Mouse (Mus musculus) right cerebral cortex, adult 2 months (tissue): ENCODE results near the gene Akr1b7.
"Not testable (repeated sequence)": the region's sequence is repeated elsewhere in the genome, so short reads cannot be mapped to it uniquely, and the experiment has no call there.

Source experiments
- DNase-seq, 2 experiments: peaks; one replicate each; pipeline ENCODE4 v3.0.0; 2021 to 2022; ENCODE audit warnings: low spot score in 2 of 2

Akr1b7 gene

DNA sequence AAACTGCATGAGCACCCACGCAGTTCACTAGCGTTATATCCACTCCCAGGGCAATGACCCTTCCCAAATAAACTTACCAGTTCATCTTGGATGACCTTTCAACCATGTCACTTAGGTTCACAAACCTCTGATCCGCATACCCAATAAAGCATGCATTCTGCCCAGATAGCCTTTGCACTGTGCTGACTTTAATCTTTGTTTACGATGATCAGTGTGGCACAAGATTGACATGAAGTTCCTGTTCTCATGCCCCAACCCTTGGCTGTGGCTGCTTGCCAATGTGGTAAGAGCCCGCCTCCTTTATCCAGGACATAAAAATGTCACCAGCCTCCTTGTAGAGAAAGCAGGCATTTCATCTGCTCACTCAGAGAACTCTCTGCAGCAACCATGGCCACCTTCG is at the start of gene Akr1b7:
Gene Akr1b7 (plus strand): TSS at position 312 of the 400 bp plus-strand sequence.
- DNase-seq, result no peak

DNA sequence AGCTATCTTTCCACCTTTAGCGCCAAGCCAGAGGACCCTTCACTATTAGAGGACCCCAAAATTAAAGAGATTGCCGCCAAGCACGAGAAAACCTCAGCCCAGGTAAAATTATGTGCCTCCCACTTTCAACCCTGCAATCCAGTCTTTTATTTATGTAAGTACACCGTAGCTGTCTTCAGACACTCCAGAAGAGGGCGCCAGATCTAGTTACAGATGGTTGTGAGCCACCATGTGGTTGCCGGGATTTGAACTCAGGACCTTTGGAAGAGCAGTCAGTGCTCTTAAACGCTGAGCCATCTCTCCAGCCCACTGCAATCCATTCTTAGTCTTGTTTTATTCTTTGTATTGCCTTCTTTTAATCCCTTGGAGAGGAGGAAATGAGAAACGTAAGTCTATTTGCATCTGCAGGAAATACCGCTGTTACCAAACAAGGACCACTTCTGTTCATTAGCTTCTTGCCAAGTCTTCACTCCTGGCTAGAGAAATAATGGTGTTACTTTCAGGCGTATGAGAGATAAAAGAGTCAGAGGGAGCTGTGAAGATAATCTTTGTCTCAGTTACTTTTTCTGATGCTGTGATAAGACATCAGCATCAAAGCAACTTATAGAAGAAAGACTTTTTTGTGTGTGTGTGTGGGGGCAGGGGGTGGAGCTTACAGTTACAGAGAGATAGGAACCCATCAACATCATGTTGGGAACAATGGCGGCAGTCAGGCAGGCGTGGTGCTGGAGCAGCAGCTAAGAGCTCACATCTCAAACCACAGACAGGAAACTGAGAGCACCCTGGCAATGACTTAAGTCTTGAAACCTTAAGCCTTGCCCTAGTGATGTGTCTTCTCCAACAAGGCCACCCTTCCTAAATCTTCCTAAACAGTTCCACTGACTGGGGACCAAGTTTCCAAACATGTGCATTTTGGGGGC is 47.7 kb upstream of the Akr1b7 start:
- DNase-seq, result no peak

DNA sequence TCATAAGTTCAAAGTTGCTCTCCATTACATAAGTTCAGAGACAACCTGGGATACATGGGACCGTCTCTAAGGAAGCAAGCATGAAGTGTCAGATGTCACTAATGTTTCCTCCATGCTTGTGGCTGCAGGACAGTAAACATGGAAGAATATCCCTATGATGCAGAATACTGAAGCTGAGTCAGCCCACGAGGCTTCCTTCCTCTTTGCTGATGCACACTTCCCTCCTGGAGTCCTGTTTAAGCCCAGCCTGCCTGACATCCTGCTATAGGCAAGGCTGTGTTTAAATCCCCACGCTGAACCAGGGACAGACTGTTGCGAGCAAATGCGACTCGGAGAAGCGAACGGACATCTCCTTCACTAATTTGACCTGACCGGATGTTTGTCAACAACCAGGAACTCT is 44.1 kb upstream of the Akr1b7 start:
- no peak for DNase-seq

DNA sequence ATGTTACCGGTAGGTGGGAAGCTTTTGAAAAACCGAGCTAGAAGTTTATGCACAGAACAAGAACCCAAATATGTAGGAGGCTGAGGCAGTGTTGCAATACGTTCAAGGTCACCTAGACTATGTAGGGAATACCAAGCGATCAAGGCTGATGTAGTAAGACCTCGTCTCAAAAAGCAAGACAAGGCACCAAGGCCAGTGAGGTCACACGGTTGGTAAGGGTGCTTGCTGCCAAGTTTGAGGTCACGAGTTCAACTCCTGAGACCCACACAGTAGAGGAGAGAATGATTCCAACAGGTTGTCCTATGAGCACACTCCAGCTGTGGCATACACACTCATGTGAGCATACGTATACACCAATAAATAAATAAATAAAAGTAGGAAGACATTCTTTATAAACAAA is 42.1 kb upstream of the Akr1b7 start:
- no peak for DNase-seq

DNA sequence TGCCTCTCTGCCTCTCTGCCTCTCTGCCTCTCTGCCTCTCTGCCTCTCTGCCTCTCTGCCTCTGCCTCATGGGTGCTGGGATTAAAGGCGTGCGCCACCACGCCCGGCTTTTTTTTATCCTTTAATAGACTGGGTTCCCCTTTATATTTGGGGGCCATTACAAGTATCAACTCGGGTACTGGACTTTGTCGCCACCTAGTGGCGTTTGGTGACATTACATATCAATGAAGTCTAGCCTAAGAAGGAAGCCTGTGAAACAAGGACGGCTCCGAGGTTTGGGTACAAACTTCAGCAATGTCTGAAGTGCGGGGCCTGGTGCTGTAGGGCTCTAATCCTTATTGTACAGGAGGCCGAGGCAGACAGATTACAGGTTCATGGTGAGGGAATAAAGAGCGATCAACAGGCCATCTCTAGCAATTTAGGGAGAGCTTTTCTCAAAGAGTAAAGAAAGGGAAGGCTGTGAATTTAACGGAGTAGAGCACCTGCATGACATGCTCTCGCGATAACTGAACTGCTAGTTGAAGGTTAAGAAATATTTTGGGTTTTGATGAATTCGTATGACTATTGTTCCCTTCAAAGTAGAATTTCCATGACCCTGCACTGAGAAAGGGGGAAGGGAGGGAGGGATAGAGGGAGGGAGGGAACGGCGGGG is 40.3 kb upstream of the Akr1b7 start:
- DNase-seq, result peak; percentile 88 to 89

DNA sequence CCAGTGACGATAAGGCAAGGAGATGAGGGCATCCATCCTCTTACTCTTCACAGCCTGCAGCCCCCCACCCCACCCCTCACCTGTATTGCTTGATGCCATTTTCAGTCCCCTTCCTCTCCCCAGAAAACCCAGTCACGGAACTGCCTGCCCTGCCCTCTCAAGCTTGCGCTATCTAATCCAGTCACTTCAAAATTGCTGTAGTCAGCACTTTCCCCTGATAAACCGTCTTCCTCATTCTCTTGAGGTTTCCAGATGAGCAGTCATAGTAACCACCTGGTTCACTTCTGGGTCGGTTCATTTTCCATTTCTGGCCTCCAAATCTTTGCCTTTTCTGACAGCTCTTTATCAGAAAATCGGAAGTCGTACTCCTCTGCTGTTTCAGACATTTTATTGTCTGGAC is 38.3 kb upstream of the Akr1b7 start:
- DNase-seq, result no peak

DNA sequence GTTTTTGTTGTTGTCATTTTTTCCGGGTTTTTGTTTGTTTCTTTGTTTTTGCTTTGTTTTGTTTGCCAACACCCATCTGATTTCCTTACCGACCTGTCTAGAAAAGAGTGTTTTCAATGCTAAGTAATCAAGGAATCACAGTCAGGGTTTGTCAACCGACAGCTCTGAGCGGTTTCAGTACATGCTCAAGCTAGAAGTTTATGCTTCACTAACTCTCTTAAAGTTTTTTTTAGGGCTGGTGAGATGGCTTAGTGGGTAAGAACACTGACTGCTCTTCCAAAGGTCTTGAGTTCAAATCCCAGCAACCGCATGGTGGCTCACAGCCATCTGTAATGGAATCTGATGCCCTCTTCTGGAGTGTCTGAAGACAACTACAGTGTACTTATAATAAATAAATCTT is 36.2 kb upstream of the Akr1b7 start:
- DNase-seq, result not testable (repeated sequence)

DNA sequence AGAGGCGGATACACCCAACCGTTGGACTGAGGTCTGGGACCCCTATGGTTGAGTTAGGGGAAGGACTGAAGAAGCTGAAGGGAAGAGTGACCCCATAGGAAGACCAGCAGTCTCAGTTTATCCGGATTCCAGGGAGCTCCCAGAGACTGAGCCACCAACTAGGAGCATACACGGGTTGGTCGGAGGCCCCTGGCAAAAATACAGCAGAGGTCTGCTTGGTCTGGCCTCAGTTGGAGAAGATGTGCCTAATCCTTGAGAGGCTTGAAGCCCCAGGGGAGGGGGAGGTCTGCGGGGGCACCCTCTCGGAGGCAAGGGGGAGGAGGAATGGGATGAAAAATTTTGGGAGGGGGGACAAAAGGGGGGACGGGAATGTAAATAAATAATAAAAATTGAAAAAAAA is 28.7 kb upstream of the Akr1b7 start:
- no peak for DNase-seq

DNA sequence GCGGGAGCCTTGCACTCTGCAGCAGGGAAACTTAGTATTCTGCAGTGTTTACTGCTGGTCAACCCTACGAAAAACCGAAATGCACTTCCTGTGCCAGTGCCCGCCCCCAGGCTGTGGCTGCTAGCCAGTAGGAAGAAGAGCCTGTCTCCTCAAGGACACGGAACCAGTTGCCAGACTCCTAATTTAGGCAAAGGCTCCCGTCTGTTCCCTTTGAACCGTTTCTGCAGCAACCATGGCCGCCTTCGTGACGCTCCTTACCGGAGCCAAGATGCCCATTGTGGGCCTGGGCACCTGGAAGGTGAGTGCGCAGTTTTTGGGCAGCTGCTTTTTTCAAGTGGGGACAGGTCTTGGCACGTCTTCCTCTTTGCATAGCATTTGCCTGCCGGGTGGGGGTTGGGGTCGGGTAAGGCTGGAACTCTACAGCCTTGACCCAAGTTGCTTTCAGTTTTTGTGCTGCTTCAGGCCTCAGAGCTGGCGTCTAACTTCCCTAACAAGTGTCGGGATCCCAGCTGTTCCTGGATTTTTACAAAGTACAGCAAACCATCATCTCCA is 27.9 kb upstream of the Akr1b7 start, which contains the start of gene Akr1b10:
Gene Akr1b10 (plus strand): TSS at position 109 of the 552 bp plus-strand sequence.
- DNase-seq, result peak; percentile 75 to 87

DNA sequence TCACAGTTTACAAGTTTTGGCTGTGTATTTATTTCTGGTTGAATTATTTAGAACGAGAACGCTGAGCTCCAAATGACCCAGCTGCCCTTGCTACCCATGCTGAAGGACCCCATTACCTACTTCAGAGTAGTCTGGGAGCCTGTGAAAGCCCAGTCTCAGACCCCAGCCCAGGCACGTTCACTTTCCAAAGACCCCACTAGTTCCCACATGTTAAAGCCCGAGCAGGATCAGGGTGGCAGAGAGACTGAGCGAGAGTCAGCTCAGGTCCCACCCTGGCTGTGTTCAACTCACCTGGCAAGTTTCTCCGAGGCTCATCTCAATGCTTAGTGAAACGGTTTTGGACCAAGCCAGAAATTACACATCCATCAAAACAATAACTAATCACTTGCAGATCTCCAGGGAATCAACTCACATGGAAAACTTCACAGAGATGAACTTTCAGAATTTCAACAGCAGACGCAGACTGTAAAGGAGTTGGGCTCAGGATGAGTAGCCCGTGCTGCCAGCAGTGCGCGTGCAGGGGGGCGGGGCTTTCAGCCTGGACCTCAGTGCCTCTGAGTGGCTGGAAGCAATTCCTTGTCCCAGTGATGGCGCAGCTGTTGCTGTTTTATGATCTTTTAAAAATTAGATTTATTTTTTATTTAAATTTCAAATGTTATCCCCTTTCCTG is 27.3 kb upstream of the Akr1b7 start:
- DNase-seq, result peak in 1 of 2 experiments; percentile 13

DNA sequence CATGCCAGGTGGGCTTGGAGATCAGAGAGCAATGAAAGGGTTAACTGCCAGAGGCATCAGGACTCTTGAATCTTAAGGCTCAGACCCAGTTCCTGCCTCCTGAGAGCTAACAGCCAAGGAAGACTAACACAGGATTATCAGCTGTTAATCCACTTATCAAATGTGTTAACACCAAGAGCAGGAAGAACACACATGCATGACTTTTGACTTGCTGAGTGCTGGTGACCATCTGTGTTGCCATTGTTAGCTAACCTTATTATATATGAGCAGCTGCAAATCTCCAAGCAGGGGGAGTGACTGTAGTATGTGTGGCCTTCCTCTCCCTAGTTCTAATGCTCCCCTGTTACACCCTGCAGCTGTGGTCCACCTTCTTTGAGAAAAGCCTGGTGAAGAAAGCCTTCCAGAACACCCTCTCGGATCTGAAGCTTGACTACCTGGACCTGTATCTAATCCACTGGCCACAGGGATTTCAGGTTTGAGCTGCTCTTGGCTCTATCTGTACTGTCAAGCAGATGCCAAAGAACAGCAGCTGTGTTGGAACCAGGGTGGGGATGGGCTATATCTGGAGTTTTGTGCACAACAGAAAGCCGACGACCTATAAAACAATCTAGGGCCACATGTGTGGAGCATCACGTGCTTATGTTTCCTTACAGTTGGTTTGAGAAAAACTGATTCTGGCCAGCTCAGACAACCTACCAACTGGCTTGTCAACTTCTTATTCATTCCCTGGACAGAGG is 23.5 kb upstream of the Akr1b7 start:
- DNase-seq, result no peak

DNA sequence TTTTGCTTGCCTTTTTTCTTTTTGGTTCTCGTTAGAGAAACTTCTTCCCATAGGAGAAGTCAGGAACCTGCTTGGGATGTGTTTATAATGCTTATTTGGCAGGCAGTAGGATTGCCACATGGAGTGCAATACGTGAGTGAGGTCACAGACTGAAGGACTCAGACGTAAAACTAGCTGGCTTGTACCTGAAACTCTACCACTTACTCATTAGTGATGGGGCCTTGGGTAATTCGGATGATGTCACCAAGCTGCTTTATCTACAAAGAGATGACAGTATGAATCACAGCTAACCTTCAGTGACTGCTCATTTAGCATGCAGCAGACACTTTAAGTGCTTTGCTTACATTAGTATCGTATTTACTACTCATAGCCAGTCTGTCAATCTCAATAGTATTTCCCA is 16.2 kb upstream of the Akr1b7 start:
- DNase-seq, result no peak

DNA sequence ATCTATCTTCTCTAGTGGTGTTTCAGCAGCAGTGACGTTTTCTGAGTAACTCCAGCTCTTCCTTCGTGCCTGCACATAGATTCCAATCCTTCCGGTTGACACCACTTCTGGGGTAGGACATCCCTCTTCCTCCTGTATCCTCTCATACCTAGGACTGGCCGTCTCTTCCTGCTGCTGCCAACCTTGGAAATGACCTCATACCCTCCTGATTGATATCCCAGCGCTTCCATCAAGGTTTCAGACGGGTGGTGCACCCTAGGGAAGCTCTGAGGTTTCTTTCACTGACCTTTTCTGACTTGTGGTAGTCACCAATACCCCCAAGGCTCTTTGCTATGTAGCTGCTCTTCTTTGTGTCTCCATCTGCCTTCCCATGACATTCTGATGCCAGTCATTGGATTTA is 13.7 kb upstream of the Akr1b7 start:
- no peak for DNase-seq

DNA sequence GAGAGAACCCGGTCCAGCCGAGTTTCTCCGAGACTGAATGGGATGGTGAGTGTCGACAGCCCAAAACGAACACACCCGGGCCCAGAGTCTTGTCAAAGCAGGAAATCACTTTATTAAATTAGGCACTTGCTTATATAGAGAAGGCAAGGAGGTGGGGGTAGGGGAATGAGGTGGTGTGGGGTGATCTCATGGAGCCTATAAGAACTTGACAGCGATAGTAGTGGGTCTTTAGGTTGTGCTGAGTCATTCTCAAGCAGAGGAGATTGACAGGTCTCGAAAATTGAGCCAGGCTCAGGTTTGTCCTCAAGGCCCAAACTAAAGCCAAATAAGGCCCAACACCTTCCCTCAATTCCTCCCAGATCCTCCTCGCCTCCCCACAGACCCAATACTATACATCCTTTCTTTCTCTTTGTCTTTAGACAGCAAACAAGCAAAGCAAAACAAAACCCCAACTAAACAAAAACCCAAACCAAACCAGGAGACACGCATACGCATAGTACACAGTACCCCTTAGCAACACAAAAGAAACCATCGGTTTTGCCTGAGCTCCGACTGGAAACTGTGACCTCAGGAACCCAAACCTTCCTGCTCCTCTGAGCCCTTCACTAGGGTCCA is 12.4 kb upstream of the Akr1b7 start:
- DNase-seq, result no peak

DNA sequence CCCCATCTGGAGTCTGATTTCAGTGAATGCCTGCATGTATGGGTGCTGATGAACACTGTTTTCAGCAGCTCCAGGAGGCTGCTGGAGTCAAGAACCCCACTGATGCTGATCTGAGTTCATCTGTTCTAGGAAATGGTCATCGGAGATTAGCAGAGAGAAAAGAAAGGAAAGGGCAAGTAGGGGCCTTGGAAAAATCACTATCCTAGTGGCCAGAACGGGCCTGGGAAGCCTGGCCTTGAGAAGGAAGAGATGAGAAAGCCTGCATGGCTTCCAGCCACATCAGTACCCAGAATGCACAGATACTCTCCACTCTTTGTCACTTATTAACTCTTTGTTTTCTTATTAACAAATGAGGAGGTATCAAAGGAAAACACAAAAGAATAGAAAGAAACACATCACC is 11.4 kb upstream of the Akr1b7 start:
- no peak for DNase-seq

DNA sequence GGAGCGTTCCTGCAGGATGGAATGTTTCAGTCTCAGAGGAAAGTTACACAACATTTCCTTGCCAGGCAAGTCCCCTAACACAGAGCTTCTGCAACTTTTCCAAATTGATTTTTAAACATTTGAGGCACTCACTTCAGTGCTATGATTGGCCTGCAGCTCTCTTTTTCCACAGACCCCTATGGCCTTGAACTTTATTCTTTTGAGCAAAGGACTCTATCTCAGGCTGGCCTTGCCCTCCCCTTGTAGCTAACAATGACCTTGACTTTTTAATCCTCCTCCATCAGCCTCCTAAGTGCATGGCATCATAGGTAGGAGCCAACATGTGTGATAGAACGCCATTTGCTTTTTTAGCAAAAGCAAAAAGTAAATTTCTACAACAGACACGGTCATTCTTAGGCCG is 5.4 kb upstream of the Akr1b7 start:
- no peak for DNase-seq

DNA sequence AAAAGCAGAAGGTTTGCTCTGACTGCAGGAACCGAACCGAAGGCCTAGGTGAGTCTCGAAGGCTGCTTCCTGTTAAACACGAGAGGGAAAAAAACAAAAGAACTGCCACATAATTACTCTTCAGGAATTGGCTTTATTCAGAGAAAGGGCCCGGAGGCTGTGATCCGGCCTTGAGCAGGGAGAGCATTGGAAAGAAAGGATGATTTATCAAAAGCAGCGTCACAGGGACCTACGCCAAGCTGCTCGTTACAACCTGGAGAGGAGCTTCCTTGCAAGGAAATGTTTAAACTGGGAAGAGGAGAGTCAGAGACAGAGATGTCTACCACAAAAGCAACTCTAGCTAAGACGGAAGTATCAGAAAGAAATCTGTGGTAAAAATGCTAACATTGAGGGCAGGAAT is 4.7 kb upstream of the Akr1b7 start:
- no peak for DNase-seq

DNA sequence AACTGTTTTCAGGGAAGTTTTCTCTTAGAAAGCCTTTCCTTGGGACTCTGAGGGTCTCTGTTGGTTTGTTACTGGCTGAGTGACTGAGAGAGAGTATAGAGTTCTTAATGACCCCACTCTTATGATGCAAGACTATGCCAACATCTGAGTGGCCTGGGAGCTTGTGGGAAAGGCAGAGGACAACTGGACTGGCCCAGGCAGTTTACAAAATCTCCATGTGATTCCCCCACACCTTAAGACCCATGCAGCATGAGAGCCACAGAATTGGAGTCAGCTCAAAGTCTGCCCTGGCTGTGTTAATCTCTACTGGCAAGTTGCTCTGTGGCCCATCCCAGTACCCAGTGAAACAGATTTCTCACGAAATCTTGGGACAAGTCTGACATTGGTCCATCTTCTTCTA is 554 bp downstream of the Akr1b7 start:
- no peak for DNase-seq

DNA sequence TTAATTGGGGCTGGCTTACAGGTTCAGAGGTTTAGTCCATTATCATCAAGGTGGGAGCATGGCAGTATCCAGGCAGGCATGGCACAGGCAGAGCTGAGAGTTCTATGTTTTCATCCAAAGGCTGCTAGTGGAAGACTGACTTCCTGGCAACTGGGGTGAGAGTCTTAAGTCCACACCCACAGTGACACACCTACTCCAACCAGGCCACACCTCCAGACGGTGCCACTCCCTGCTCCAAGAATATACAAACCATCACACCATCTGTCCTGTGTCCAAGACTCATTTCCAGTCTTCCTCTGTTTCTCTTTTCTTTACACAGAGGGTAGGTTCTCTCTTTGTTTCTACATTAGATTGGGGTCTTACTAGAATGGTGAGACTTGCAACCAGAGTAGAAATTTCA is 1.3 kb downstream of the Akr1b7 start:
- DNase-seq, result not testable (repeated sequence)

DNA sequence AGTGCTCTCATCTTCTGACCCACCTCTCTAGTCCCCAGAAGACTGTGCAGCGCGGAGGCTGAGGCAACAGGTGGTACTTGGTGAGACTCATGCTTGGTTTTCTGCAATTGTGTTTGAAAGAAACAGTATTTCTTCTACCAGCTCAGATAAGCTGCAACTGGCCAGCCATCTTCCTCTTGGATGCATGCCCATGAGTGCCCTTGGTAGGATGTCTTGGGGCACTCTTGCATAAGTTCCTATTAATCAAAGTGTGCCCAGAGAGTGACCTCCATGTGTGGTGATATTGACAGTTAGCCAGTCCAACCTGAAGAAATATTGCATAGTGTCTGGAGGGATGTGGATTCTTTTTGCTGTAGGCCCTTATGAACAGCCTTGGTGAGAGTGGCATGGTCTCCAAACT is 4.4 kb downstream of the Akr1b7 start:
- no peak for DNase-seq

DNA sequence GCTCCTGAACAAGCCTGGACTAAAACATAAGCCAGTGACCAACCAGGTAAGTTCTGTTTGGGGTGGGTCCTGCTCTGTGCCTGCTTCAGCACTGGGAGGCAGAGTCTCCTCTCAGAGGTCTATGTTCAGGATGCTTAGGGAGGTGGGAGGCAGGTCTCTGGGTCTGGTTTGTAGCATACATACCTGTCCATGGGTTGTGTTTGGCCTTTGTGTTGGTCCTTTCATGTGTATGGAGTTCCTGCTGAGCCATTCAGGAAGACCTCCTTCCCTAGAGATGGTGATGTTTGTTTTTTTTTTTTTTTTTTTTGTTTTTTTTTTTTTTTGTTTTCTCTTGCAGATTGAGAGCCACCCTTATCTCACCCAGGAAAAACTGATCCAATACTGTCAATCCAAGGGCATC is 6.9 kb downstream of the Akr1b7 start:
- no peak for DNase-seq
